Mouse (Mus musculus) intestine, embryonic 14.5 days (tissue): ENCODE results near the gene Ctsg. TPM values are rescaled to one million over a fixed set of nuclear protein-coding genes. Genes with fewer than 3 reads are reported as not detected.
"Not testable (repeated sequence)": the region's sequence is repeated elsewhere in the genome, so short reads cannot be mapped to it uniquely, and the experiment has no call there.

Experiments used
- ATAC-seq: fragments of 200-750 bp; cut with Nextera tagmentation; replicated peaks from 2 replicates; pipeline ENCODE4 v1.8.0; 2017; ENCODE audit warnings: low read depth, moderate number of reproducible peaks, moderate TSS enrichment, moderate library complexity; ENCODE audit not compliant: low FRiP score, low TSS enrichment
- DNase-seq: peaks from one replicate; pipeline ENCODE4 v3.0.0-alpha.2; 2018; ENCODE audit warnings: low spot score
- H3K27ac ChIP-seq: fragments of 300-500 bp; sonication (generic); 2 replicates; pipeline ENCODE4 v1.5.1; 2014; ENCODE audit warnings: low read depth, mild to moderate bottlenecking, control low read depth
- H3K27me3 ChIP-seq: fragments of 300-500 bp; sonication (generic); replicated peaks from 2 replicates; pipeline ENCODE4 v1.6.1; 2014; ENCODE audit warnings: low read length, control low read depth; ENCODE audit not compliant: control insufficient read depth, insufficient read depth
- H3K36me3 ChIP-seq: fragments of 300-500 bp; sonication (generic); 2 replicates; pipeline ENCODE4 v1.6.1; 2014; ENCODE audit warnings: low read length, control low read depth; ENCODE audit not compliant: control insufficient read depth, insufficient read depth
- H3K4me1 ChIP-seq: fragments of 300-500 bp; sonication (generic); replicated peaks from 2 replicates; pipeline ENCODE4 v1.6.1; 2014; ENCODE audit warnings: low read length, control low read depth, mixed read lengths; ENCODE audit not compliant: control insufficient read depth, insufficient read depth
- H3K4me2 ChIP-seq: fragments of 300-500 bp; sonication (generic); 2 replicates; pipeline ENCODE4 v1.6.1; 2014; ENCODE audit warnings: low read length
- H3K4me3 ChIP-seq: fragments of 300-500 bp; sonication (generic); 2 replicates; pipeline ENCODE4 v1.5.1; 2014; ENCODE audit warnings: low read depth, low read length, control low read depth, mixed read lengths
- H3K9ac ChIP-seq: fragments of 300-500 bp; sonication (generic); 2 replicates; pipeline ENCODE4 v1.6.1; 2014; ENCODE audit warnings: mild to moderate bottlenecking, low read length
- H3K9me3 ChIP-seq: fragments of 300-500 bp; sonication (generic); 2 replicates; pipeline ENCODE4 v1.6.1; 2016; ENCODE audit warnings: low read length, control low read depth; ENCODE audit not compliant: control insufficient read depth
- WGBS: fragments of 180-500 bp; shearing (Covaris S2); extraction: QIAGEN DNeasy Blood & Tissue Kit; methylation state at CpG from one replicate; pipeline ENCODE4 v1.1.7; 2014; 5-methylcytosine and 5-hydroxymethylcytosine counted together
- polyA plus RNA-seq: library from polyadenylated mRNA; unstranded; fragments of >200 nt; fragmentation: Nextera tagmentation; extraction: Ambion mirVana; gene quantifications from 2 replicates; pipeline ENCODE4 v1.2.1, GENCODE M21; 2014

The Ctsg gene
- polyA plus RNA-seq, 1 experiment from 2014 or later, result not detected

DNA sequence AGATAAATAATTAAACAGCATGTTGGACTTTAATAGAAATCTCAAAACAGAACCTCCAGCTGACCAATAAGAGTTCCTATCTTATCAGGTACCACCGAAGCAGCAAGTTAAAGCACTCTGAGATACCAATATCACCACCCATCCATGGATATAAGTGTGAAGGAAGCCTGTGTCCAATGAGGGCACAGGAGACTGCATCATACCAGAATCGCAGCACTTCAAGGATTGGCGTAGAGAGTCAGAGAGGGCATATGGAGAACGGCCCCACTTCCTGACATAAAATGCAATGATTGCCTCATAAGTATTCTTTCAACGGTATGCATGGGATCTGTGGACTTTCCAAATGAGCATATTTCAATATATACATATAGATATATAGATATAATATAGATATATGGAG is 2.6 kb upstream of the Ctsg start:
- Histone ChIP-seq H3K4me3 (no peak overlapping the region), H3K4me2 (no peak overlapping the region), H3K27me3 (no peaks in the 10 kb centered on the region), H3K4me1 (no peaks in the 10 kb centered on the region), H3K27ac (no peak overlapping the region), H3K9ac (no peak overlapping the region), H3K36me3 (no peaks in the 10 kb centered on the region), H3K9me3 (no peaks in the 10 kb centered on the region)
- DNase-seq (peak; percentile 13), ATAC-seq (no peak)
- WGBS, result 84% methylated on average over 5 of the region's 5 CpGs

DNA sequence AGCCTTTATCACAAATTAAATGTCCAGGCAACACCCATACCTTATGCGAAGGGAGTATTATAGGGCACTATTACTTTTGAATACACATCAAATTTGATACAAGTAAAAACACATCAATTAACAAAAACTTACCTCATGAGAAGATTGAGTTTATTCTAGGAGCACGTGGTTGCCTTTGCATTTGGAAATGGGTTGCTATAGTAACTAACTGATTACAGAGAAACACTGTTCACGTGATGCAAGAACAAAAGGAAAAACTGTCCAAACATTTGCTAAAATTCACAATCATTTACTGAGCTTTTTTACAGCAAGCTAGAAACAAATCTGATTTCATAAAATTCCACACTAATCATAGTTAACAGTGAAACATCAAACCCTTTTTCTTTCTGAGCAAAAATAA is 1.1 kb upstream of the Ctsg start:
- H3K9me3 ChIP-seq, result no peaks in the 10 kb centered on the region
- ATAC-seq (no peak), DNase-seq (no peak)
- no peak overlapping the region for H3K4me2 ChIP-seq
- H3K9ac ChIP-seq, result no peak overlapping the region
- H3K27me3 ChIP-seq, result no peaks in the 10 kb centered on the region
- H3K4me1 ChIP-seq, result no peaks in the 10 kb centered on the region
- H3K36me3 ChIP-seq, result no peaks in the 10 kb centered on the region
- no peak overlapping the region for H3K4me3 ChIP-seq
- WGBS, result 60% methylated on average over 3 of the region's 3 CpGs
- H3K27ac ChIP-seq, result no peak overlapping the region

DNA sequence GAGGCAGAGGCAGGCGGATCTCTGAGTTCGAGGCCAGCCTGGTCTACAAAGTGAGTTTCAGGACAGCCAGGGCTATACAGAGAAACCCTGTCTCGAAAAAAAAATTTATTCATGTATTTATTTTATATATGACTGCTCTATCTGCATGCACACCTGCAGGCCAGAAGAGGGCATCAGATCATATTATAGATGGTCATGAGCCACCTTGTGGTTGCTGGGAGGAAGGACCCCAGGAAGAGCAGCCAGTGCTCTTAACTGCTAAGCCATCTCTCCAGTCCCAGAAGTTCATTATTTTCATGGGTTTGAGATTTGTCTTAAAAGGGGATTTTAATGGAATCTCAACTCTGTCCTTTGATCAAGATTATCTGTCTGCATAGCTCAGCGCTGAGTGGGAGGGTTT is 3.4 kb downstream of the Ctsg start:
- 71% methylated on average over 4 of the region's 4 CpGs for WGBS
- Histone ChIP-seq H3K4me2 (no peak overlapping the region), H3K4me1 (no peaks in the 10 kb centered on the region), H3K9ac (no peak overlapping the region), H3K27ac (no peak overlapping the region), H3K27me3 (no peaks in the 10 kb centered on the region), H3K4me3 (no peak overlapping the region), H3K9me3 (no peaks in the 10 kb centered on the region), H3K36me3 (no peaks in the 10 kb centered on the region)
- no peak for ATAC-seq
- no peak for DNase-seq

DNA sequence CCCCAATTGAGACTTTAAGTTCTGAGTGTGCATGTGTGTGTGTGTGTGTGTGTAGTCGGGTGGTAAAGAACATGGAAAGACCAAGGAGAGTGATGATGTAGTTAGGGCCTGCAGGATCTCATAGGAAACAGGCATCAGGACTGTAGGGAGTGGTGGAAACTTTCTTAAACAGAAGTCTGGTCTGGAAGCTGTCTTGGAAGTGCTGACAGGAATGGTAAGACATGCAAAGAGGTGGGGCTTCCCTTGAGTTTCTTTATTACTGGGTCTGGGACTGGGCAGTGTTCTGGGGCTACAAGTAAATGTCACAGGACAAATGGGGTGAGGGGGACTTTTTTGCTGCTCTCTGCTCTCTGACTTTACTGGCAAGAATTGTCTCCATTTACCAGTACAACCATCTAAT is 4.8 kb downstream of the Ctsg start:
- Histone ChIP-seq H3K4me1 (no peaks in the 10 kb centered on the region), H3K27me3 (no peaks in the 10 kb centered on the region), H3K27ac (no peak overlapping the region), H3K9me3 (no peaks in the 10 kb centered on the region), H3K9ac (no peak overlapping the region), H3K4me3 (no peak overlapping the region), H3K36me3 (no peaks in the 10 kb centered on the region), H3K4me2 (no peak overlapping the region)
- WGBS, result 40% methylated on average over 1 of the region's 1 CpGs
- ATAC-seq, result peak; percentile 72; the same call in 1 of the 2 replicates
- DNase-seq, result no peak

DNA sequence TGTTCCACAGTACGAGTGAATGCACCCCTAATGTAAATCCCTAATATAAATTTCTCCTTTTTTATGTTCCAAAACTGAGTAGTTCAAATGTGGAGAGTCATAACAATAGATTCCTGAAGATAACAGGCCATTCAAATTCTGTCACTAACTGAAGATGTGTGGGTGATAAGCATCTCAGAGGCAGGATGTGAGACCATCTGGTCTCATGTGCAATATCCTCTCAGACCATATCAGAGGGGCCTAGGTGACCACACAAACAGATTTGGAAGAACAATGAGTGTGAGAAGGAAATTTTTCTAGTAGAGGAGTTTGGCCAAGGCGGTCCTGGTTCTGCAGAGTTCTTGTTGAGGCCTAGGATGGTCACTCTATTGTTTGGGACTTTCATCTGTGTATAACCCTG is 9.0 kb downstream of the Ctsg start:
- ATAC-seq (no peak), DNase-seq (peak; percentile 21)
- no peaks in the 10 kb centered on the region for H3K4me1 ChIP-seq
- H3K27me3 ChIP-seq, result no peaks in the 10 kb centered on the region
- H3K4me3 ChIP-seq, result no peak overlapping the region
- H3K4me2 ChIP-seq, result no peak overlapping the region
- H3K27ac ChIP-seq, result no peak overlapping the region
- H3K9ac ChIP-seq, result no peak overlapping the region
- no peaks in the 10 kb centered on the region for H3K36me3 ChIP-seq
- WGBS, result 78% methylated on average over 2 of the region's 2 CpGs
- no peaks in the 10 kb centered on the region for H3K9me3 ChIP-seq

DNA sequence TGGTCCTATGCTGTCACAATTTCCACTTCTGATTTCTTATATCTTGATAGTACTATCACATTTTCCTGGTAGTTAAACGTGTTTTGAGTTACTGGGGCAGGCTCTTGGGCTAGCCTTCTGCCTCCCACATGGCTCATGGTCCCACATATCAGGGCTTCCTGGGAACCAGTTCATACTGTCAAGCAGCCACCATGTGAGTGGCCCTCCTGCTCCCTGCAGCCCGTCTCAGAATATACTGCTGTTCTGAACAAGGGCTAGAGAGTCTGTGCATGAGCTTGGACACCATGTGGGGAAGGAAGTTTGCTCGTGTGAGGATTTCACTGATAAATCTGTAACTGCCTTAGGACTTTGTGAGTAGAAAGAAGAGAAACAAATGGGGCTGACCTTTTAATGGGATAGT is 15.7 kb downstream of the Ctsg start:
- H3K27ac ChIP-seq, result no peak overlapping the region
- no peak overlapping the region for H3K9ac ChIP-seq
- H3K4me3 ChIP-seq, result no peak overlapping the region
- ATAC-seq, result no peak
- H3K27me3 ChIP-seq, result no peaks in the 10 kb centered on the region
- DNase-seq, result no peak
- WGBS, result 60% methylated on average over 3 of the region's 3 CpGs
- no peaks in the 10 kb centered on the region for H3K4me1 ChIP-seq
- no peak overlapping the region for H3K4me2 ChIP-seq
- no peaks in the 10 kb centered on the region for H3K9me3 ChIP-seq
- H3K36me3 ChIP-seq, result no peaks in the 10 kb centered on the region

DNA sequence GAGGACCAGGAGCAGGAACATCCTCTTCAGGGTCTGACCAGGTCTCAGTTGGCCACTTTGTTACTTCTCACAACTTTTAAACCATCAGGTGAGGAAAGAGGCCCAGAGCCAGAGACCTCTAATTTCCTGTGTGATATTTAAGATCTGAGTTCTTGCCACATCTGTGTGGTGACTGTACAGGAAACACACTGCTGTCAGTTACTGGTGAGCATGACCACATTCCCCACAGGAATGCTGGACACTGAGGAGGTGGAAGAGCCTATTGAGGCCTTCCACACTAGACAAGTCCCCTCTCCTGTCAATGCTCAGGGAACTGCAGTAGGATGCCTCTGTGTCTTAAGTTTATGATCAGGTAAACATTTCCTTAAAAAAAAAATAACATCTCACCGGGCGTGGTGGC is 17.2 kb downstream of the Ctsg start, which contains the start of gene Mcpt8:
Gene Mcpt8, minus strand, starts transcription at position 107 of the 400 bp plus-strand sequence.
- 82% methylated on average over 2 of the region's 2 CpGs for WGBS
- no peak within 1 kb of the TSS for H3K9ac ChIP-seq
- H3K27me3 ChIP-seq, result no peaks in the 10 kb centered on the region
- no peaks in the 10 kb centered on the region for H3K36me3 ChIP-seq
- no peaks in the 10 kb centered on the region for H3K4me1 ChIP-seq
- DNase-seq (no peak), ATAC-seq (no peak)
- H3K27ac ChIP-seq, result no peak within 1 kb of the TSS
- no peak within 1 kb of the TSS for H3K4me3 ChIP-seq
- no peaks in the 10 kb centered on the region for H3K9me3 ChIP-seq
- H3K4me2 ChIP-seq, result no peak within 1 kb of the TSS

DNA sequence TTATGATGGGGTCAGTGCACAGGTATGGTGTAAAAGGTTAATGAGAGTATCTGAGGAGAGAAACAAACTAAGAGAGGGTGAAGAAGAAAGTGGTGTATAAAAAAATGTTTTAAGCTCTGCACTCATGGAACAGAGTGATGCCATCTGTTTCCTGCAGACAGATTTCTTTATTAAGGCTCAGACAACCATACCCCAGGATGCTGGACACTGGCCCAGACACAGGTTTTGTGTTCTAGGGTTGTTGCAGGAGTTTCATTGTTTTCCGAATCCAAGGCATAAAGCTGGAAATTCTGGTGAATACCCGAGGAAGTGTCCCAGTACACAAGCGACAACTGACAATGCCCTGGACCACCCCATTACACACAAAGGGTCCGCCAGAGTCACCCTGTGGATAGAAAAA is 20.4 kb downstream of the Ctsg start:
- WGBS, result 90% methylated on average over 4 of the region's 4 CpGs
- no peaks in the 10 kb centered on the region for H3K36me3 ChIP-seq
- DNase-seq, result no peak

DNA sequence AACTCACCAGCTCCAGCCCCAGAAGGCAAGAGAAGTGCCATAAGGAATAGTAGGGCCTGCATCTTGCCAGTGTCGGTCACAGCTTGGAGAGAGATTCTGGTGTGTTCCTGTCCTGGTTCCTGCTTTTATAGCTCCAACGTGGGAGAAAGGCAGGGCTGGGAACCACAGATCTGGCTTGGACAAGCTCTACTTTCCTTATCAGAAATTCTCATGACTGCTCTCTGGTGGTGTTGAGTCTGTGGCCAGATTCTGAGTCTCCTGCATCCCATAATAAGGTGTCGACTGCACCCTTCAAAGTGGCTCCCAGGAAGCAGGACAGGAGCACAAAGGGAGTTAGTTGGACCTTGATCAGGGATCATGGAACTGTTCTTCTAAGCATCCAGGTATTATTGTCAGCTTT is 40.2 kb downstream of the Ctsg start, which contains the start of gene Mcpt4:
Gene Mcpt4, minus strand, starts transcription at position 101 of the 400 bp plus-strand sequence.
- not testable (repeated sequence) for H3K4me3 ChIP-seq, H3K4me2 ChIP-seq, H3K27ac ChIP-seq, H3K9me3 ChIP-seq, H3K36me3 ChIP-seq, H3K27me3 ChIP-seq, ATAC-seq, H3K4me1 ChIP-seq, H3K9ac ChIP-seq, DNase-seq
- 77% methylated on average over 3 of the region's 3 CpGs for WGBS

More for the DNA sequence above, 20.4 kb downstream of the Ctsg start:
- Histone ChIP-seq H3K4me2 (no peak overlapping the region), H3K9me3 (no peaks in the 10 kb centered on the region), H3K4me3 (no peak overlapping the region), H3K9ac (no peak overlapping the region), H3K27me3 (no peaks in the 10 kb centered on the region), H3K27ac (no peak overlapping the region), H3K4me1 (no peaks in the 10 kb centered on the region)
- ATAC-seq, result no peak
